Mouse (Mus musculus) kidney, adult 2 months (tissue): ENCODE data around the gene Ppp2r5d.

Experiments used
- CTCF ChIP-seq: fragments of 200-500 bp; conservative IDR thresholded peaks from 2 replicates; pipeline ENCODE4 v1.5.1; 2011; ENCODE audit warnings: low read depth, mild to moderate bottlenecking, control low read depth, low read length, moderate library complexity, mixed read lengths; ENCODE audit not compliant: insufficient read depth, insufficient read length
- POLR2A ChIP-seq: fragments of 200-500 bp; IDR thresholded peaks from one replicate; pipeline ENCODE4 v1.6.1; 2011; ENCODE audit warnings: low read depth, low read length, control low read depth

DNA sequence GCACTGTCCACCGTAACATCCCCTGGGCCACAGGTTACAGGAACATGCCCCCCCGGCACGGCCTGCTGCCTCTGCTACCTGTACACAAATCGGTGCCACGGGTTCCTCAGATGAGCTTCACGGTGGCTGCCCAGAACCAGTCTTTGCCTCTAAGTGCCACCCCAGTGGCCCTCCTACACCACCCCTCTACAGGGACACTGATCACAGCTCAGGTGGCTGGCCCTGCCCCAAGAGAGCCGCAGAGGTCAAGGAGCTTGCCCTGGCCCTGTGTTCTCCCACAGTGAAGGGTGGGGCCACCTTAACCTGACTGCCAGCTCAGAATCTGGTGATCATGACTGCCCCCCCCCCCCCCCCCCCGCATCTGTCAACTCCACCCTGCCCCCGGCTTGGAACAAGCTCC is 26.5 kb downstream of the Ppp2r5d start, which contains the start of gene Mea1:
- no peak for TF ChIP-seq CTCF
- TF ChIP-seq POLR2A: no peak
